Mouse (Mus musculus) heart, postnatal 0 days (tissue): Measurements from ENCODE around the gene Ccna1. TPM values are rescaled to one million over a fixed set of nuclear protein-coding genes. Genes with fewer than 3 reads are reported as not detected.
A peak's percentile ranks its signal among the peaks of the same experiment; 100 is the strongest.

Experiments
- ATAC-seq: fragments of 200-750 bp; cut with Nextera tagmentation; 2 replicates; pipeline ENCODE4 v1.8.0; 2017; ENCODE audit warnings: low read depth, moderate number of reproducible peaks, moderate library complexity; ENCODE audit not compliant: insufficient read depth
- DNase-seq: peaks from one replicate; pipeline ENCODE4 v3.0.0-alpha.2; 2016; ENCODE audit warnings: low spot score
- H3K27ac ChIP-seq: fragments of 300-500 bp; sonication (generic); 2 replicates; pipeline ENCODE4 v1.5.1; 2014; ENCODE audit warnings: low read depth, mild to moderate bottlenecking
- H3K27me3 ChIP-seq: fragments of 300-500 bp; sonication (generic); 2 replicates; pipeline ENCODE4 v1.6.1; 2014; ENCODE audit warnings: low read length, mixed read lengths; ENCODE audit not compliant: control insufficient read depth, insufficient read depth
- H3K36me3 ChIP-seq: fragments of 300-500 bp; sonication (generic); replicated peaks from 2 replicates; pipeline ENCODE4 v1.6.1; 2014; ENCODE audit warnings: low read length, mixed read lengths; ENCODE audit not compliant: control insufficient read depth, insufficient read depth
- H3K4me1 ChIP-seq: fragments of 300-500 bp; sonication (generic); 2 replicates; pipeline ENCODE4 v1.6.1; 2014; ENCODE audit warnings: antibody characterized with exemption; ENCODE audit not compliant: control insufficient read depth, insufficient read depth
- H3K4me2 ChIP-seq: fragments of 300-500 bp; sonication (generic); 2 replicates; pipeline ENCODE4 v1.6.1; 2014; ENCODE audit warnings: low read depth, mild to moderate bottlenecking, low read length, moderate library complexity
- H3K4me3 ChIP-seq: fragments of 300-500 bp; sonication (generic); 2 replicates; pipeline ENCODE4 v1.5.1; 2014; ENCODE audit warnings: low read depth, low read length
- H3K9ac ChIP-seq: fragments of 300-500 bp; sonication (generic); replicated peaks from 2 replicates; pipeline ENCODE4 v1.6.1; 2014; ENCODE audit warnings: low read depth, low read length, mixed read lengths
- H3K9me3 ChIP-seq: fragments of 300-500 bp; sonication (generic); replicated peaks from 2 replicates; pipeline ENCODE4 v1.6.1; 2016; ENCODE audit warnings: low read length; ENCODE audit not compliant: control insufficient read depth
- CTCF ChIP-seq: IDR thresholded peaks from 2 replicates; pipeline ENCODE4 v1.5.1; 2016; ENCODE audit warnings: antibody characterized with exemption, control low read depth, low read depth
- EP300 ChIP-seq: IDR thresholded peaks from 2 replicates; pipeline ENCODE4 v1.6.1; 2016; ENCODE audit warnings: antibody characterized with exemption, low read depth
- WGBS: fragments of 180-500 bp; shearing (Covaris S2); extraction: QIAGEN DNeasy Blood & Tissue Kit; methylation state at CpG from one replicate; pipeline ENCODE4 v1.1.7; 2014; 5-methylcytosine and 5-hydroxymethylcytosine counted together
- polyA plus RNA-seq: library from polyadenylated mRNA; unstranded; fragments of >200 nt; fragmentation: Nextera tagmentation; extraction: Ambion mirVana; gene quantifications from 2 replicates; pipeline ENCODE4 v1.2.1, GENCODE M21; 2015
- total RNA-seq: library from RNA; depleted of rRNA; stranded (reverse); fragments of >200 nt; gene quantifications from 2 replicates; pipeline ENCODE4 v1.2.3, GENCODE M21; 2014; ENCODE audit warnings: low replicate concordance

The Ccna1 gene
- total and polyA plus RNA-seq, 2 experiments from 2014 or later: 0.15 to 1.3 TPM

- WGBS: 6% methylated on average over 2 of the region's 2 CpGs
- Histone ChIP-seq H3K4me1 (no peaks in the 10 kb centered on the region), H3K4me3 (no peak overlapping the region), H3K27ac (no peak overlapping the region), H3K4me2 (no peak overlapping the region), H3K9ac (no peak overlapping the region), H3K27me3 (0 out of 2 replicates have a peak, but pooled peaks cover 10% of the 10 kb centered on the region), H3K36me3 (no peaks in the 10 kb centered on the region), H3K9me3 (no peaks in the 10 kb centered on the region)
- TF ChIP-seq EP300: no peak
- TF ChIP-seq CTCF: peak; percentile 88
- ATAC-seq (no peak), DNase-seq (peak; percentile 20)
These were observed 9.1 kb upstream of the Ccna1 start for GRCm38 (mm10) chr3:55064396-55064795.

- WGBS: 61% methylated on average over 9 of the region's 9 CpGs
- Histone ChIP-seq H3K4me3 (no peak overlapping the region), H3K27me3 (0 out of 2 replicates have a peak, but pooled peaks cover 10% of the 10 kb centered on the region), H3K9ac (no peak overlapping the region), H3K36me3 (no peaks in the 10 kb centered on the region), H3K27ac (no peak overlapping the region), H3K4me1 (no peaks in the 10 kb centered on the region), H3K9me3 (no peaks in the 10 kb centered on the region), H3K4me2 (no peak overlapping the region)
- TF ChIP-seq EP300 (no peak), CTCF (no peak)
- DNase-seq (no peak), ATAC-seq (no peak)
These were observed 7.4 kb upstream of the Ccna1 start for GRCm38 (mm10) chr3:55062653-55063052.

GRCm38 (mm10) chr3:55056376-55056775 is 1.1 kb upstream of the Ccna1 start:
- no peak overlapping the region for H3K4me3 ChIP-seq
- DNase-seq (no peak), ATAC-seq (no peak)
- no peaks in the 10 kb centered on the region for H3K9me3 ChIP-seq
- H3K36me3 ChIP-seq: no peaks in the 10 kb centered on the region
- H3K4me1 ChIP-seq: peaks cover 11% of the 10 kb centered on the region; the same call in 1 of the 2 replicates
- H3K27me3 ChIP-seq: peaks cover 30% of the 10 kb centered on the region
- H3K4me2 ChIP-seq: no peak overlapping the region
- no peak overlapping the region for H3K27ac ChIP-seq
- WGBS: 69% methylated on average over 8 of the region's 8 CpGs
- no peak for TF ChIP-seq EP300
- H3K9ac ChIP-seq: no peak overlapping the region

GRCm38 (mm10) chr3:55055747-55056120 is 433 bp upstream of the Ccna1 start:
- 11% methylated on average over 11 of the region's 11 CpGs for WGBS
- Histone ChIP-seq H3K36me3 (no peaks in the 10 kb centered on the region), H3K9ac (no peak overlapping the region), H3K4me2 (peak overlapping the region; percentile 81), H3K9me3 (no peaks in the 10 kb centered on the region), H3K27me3 (peaks cover 30% of the 10 kb centered on the region), H3K4me1 (peaks cover 11% of the 10 kb centered on the region; the same call in 1 of the 2 replicates), H3K27ac (no peak overlapping the region), H3K4me3 (peak overlapping the region; percentile 53)
- DNase-seq (no peak), ATAC-seq (no peak)
- no peak for TF ChIP-seq CTCF
- TF ChIP-seq EP300: no peak

GRCm38 (mm10) chr3:55054231-55054630 is 1.1 kb downstream of the Ccna1 start:
- peaks cover 30% of the 10 kb centered on the region for H3K27me3 ChIP-seq
- TF ChIP-seq EP300 (no peak), CTCF (no peak)
- 59% methylated on average over 6 of the region's 6 CpGs for WGBS
- peaks cover 11% of the 10 kb centered on the region; the same call in 1 of the 2 replicates for H3K4me1 ChIP-seq
- H3K36me3 ChIP-seq: no peaks in the 10 kb centered on the region
- DNase-seq: no peak
- H3K4me3 ChIP-seq: no peak overlapping the region
- H3K9ac ChIP-seq: no peak overlapping the region
- peak overlapping the region; percentile 81 for H3K4me2 ChIP-seq
- no peak for ATAC-seq
- H3K9me3 ChIP-seq: no peaks in the 10 kb centered on the region
- no peak overlapping the region for H3K27ac ChIP-seq

- 61% methylated on average over 8 of the region's 8 CpGs for WGBS
These were observed 10.5 kb downstream of the Ccna1 start for GRCm38 (mm10) chr3:55044601-55045370.

More at GRCm38 (mm10) chr3:55044601-55045370, 10.5 kb downstream of the Ccna1 start:
- Histone ChIP-seq H3K9me3 (no peaks in the 10 kb centered on the region), H3K4me1 (no peaks in the 10 kb centered on the region), H3K9ac (no peak overlapping the region), H3K4me2 (no peak overlapping the region; the same call in 1 of the 2 replicates), H3K27me3 (no peaks in the 10 kb centered on the region), H3K36me3 (no peaks in the 10 kb centered on the region), H3K4me3 (no peak overlapping the region), H3K27ac (no peak overlapping the region)
- DNase-seq (no peak), ATAC-seq (no peak; the same call in 1 of the 2 replicates)
- no peak for TF ChIP-seq CTCF
- no peak for TF ChIP-seq EP300
